Mouse (Mus musculus) cerebellum, adult 2 months (tissue): ENCODE data around the gene 5730522E02Rik. TPM values are rescaled to one million over a fixed set of nuclear protein-coding genes. Genes with fewer than 3 reads are reported as not detected.

ENCODE experiments used
- DNase-seq, 2 experiments: peaks; one replicate each; pipeline ENCODE4 v3.0.0; 2021
- H3K27ac ChIP-seq: fragments of 200-500 bp; 2 replicates; pipeline ENCODE4 v1.5.1; 2012; ENCODE audit warnings: low read length, control low read depth, inconsistent platforms; ENCODE audit not compliant: insufficient read depth
- H3K27me3 ChIP-seq: fragments of 200-500 bp; 2 replicates; pipeline ENCODE4 v1.6.1; 2012; ENCODE audit warnings: inconsistent platforms, mild to moderate bottlenecking, low read length, moderate library complexity; ENCODE audit not compliant: control insufficient read depth, insufficient read depth
- H3K4me1 ChIP-seq: fragments of 200-500 bp; 2 replicates; pipeline ENCODE4 v1.6.1; 2011; ENCODE audit warnings: low read length; ENCODE audit not compliant: control insufficient read depth, insufficient read depth
- H3K4me3 ChIP-seq: fragments of 200-500 bp; replicated peaks from 2 replicates; pipeline ENCODE3; 2011; ENCODE audit warnings: mild to moderate bottlenecking, low read depth, low read length, control low read depth; ENCODE audit not compliant: insufficient read depth
- CTCF ChIP-seq: fragments of 200-500 bp; IDR thresholded peaks from 2 replicates; pipeline ENCODE4 v1.5.1; 2011; ENCODE audit warnings: low read depth, mild to moderate bottlenecking, control low read depth, low read length, moderate library complexity, borderline replicate concordance; ENCODE audit not compliant: insufficient read depth
- POLR2A ChIP-seq: fragments of 200-500 bp; IDR thresholded peaks from 2 replicates; pipeline ENCODE4 v1.6.1; 2011; ENCODE audit warnings: low read length, control low read depth, borderline replicate concordance; ENCODE audit not compliant: insufficient read depth
- WGBS: fragments of 180-500 bp; shearing (Covaris S2); methylation state at CpG from one replicate; pipeline ENCODE4 v1.1.7; 2018; 5-methylcytosine and 5-hydroxymethylcytosine counted together
- polyA plus RNA-seq: library from polyadenylated mRNA; depleted of rRNA; stranded (reverse); fragments of >200 nt; gene quantifications from 2 replicates; pipeline ENCODE4 v1.2.3, GENCODE M21; 2012

The 5730522E02Rik gene
- polyA plus RNA-seq, 1 experiment, result 1.4 TPM

- 91% methylated on average over 2 of the region's 2 CpGs for WGBS
- no peak for TF ChIP-seq POLR2A
- no peak for TF ChIP-seq CTCF
- no peaks in the 10 kb centered on the region for H3K4me1 ChIP-seq
- DNase-seq, result no peak
- H3K4me3 ChIP-seq, result no peak overlapping the region
- no peaks in the 10 kb centered on the region for H3K27me3 ChIP-seq
- no peak overlapping the region for H3K27ac ChIP-seq
These were observed 111.6 kb downstream of the 5730522E02Rik start for GRCm38 (mm10) chr11:26098933-26099332.

GRCm38 (mm10) chr11:26096095-26096494, 114.5 kb downstream of the 5730522E02Rik start:
- no peak for DNase-seq
- TF ChIP-seq CTCF, result no peak
- no peak for TF ChIP-seq POLR2A
- WGBS, result 23% methylated on average over 1 of the region's 1 CpGs
- no peaks in the 10 kb centered on the region; the same call in 1 of the 2 replicates for H3K27me3 ChIP-seq
- no peak overlapping the region for H3K4me3 ChIP-seq
- no peaks in the 10 kb centered on the region for H3K4me1 ChIP-seq
- H3K27ac ChIP-seq, result no peak overlapping the region

GRCm38 (mm10) chr11:26088993-26089392, 121.6 kb downstream of the 5730522E02Rik start:
- 10% methylated on average over 5 of the region's 5 CpGs for WGBS
- Histone ChIP-seq H3K27ac (no peak overlapping the region), H3K27me3 (no peaks in the 10 kb centered on the region; the same call in 1 of the 2 replicates), H3K4me1 (no peaks in the 10 kb centered on the region), H3K4me3 (no peak overlapping the region)
- no peak for TF ChIP-seq POLR2A
- TF ChIP-seq CTCF, result no peak
- DNase-seq, result no peak

- Histone ChIP-seq H3K27ac (no peak overlapping the region), H3K4me3 (no peak overlapping the region), H3K4me1 (no peaks in the 10 kb centered on the region), H3K27me3 (no peaks in the 10 kb centered on the region)
- 81% methylated on average over 7 of the region's 7 CpGs for WGBS
- no peak for DNase-seq
- TF ChIP-seq CTCF (no peak), POLR2A (no peak)
These were observed 123.9 kb downstream of the 5730522E02Rik start for GRCm38 (mm10) chr11:26086679-26087078.

- H3K27ac ChIP-seq, result no peak overlapping the region
- H3K4me3 ChIP-seq, result no peak overlapping the region
- H3K27me3 ChIP-seq, result no peaks in the 10 kb centered on the region
- TF ChIP-seq CTCF (no peak), POLR2A (no peak)
- DNase-seq, result no peak
- 72% methylated on average over 6 of the region's 6 CpGs for WGBS
- no peaks in the 10 kb centered on the region for H3K4me1 ChIP-seq
These were observed 125.1 kb downstream of the 5730522E02Rik start for GRCm38 (mm10) chr11:26085380-26086035.

- 82% methylated on average over 2 of the region's 2 CpGs for WGBS
- Histone ChIP-seq H3K27me3 (no peaks in the 10 kb centered on the region), H3K4me3 (no peak overlapping the region), H3K27ac (no peak overlapping the region), H3K4me1 (no peaks in the 10 kb centered on the region)
- no peak for TF ChIP-seq CTCF
- TF ChIP-seq POLR2A, result no peak
- no peak for DNase-seq
These were observed 134.2 kb downstream of the 5730522E02Rik start for GRCm38 (mm10) chr11:26076335-26076734.

GRCm38 (mm10) chr11:26075536-26075935, 135.0 kb downstream of the 5730522E02Rik start:
- no peak overlapping the region for H3K27ac ChIP-seq
- no peak for DNase-seq
- TF ChIP-seq CTCF (no peak), POLR2A (no peak)
- 65% methylated on average over 6 of the region's 6 CpGs for WGBS
- H3K4me3 ChIP-seq, result no peak overlapping the region
- no peaks in the 10 kb centered on the region for H3K27me3 ChIP-seq
- no peaks in the 10 kb centered on the region for H3K4me1 ChIP-seq

GRCm38 (mm10) chr11:26073638-26074294, 136.8 kb downstream of the 5730522E02Rik start:
- H3K4me3 ChIP-seq, result no peak overlapping the region
- DNase-seq, result peak; percentile 5 to 22
- no peaks in the 10 kb centered on the region for H3K4me1 ChIP-seq
- no peak overlapping the region for H3K27ac ChIP-seq
- TF ChIP-seq CTCF (peak; percentile 58; the same call in 1 of the 2 replicates), POLR2A (no peak)
- no peaks in the 10 kb centered on the region for H3K27me3 ChIP-seq
- 44% methylated on average over 8 of the region's 8 CpGs for WGBS
